Mouse (Mus musculus) spleen, embryonic (tissue): ENCODE measurements at regions not wholly inside any gene's neighbourhood (a gene's known extent, or its start where the extent isn't known, plus 50 kb on each side); places are given as distances from the start of the nearest gene placed in this dataset.

Experiments used
- CTCF ChIA-PET: fragments of 350-600 bp; sonication (Branson Sonifier 250); formaldehyde crosslinking; loops from one replicate; lab custom pipeline; 2022; lab: Charles Lee

GRCm38 (mm10) chr15:62295233-62295927 lies 1372.6 kb upstream of the A1bg start:
- CTCF ChIA-PET, result no interaction called here

- CTCF ChIA-PET, result no interaction called here
Observed at GRCm38 (mm10) chr15:62294786-62295185, 1372.0 kb upstream of the A1bg start.

GRCm38 (mm10) chr15:62292876-62293275 lies 1370.1 kb upstream of the A1bg start:
- CTCF ChIA-PET, result no interaction called here

- CTCF ChIA-PET, result no interaction called here
Observed at GRCm38 (mm10) chr15:62290687-62291086, 1367.9 kb upstream of the A1bg start.

GRCm38 (mm10) chr15:62286666-62287655 lies 1364.1 kb upstream of the A1bg start:
- CTCF ChIA-PET, result interaction anchor here (0.6 kb wide), 1 partner anchor 62 kb away, joined by 3 read pairs; no protein-coding TSS in a partner anchor

GRCm38 (mm10) chr15:62284606-62285531 lies 1362.1 kb upstream of the A1bg start:
- CTCF ChIA-PET, result no interaction called here

GRCm38 (mm10) chr15:62283661-62284429 lies 1361.0 kb upstream of the A1bg start:
- CTCF ChIA-PET, result interaction anchor here (0.5 to 0.6 kb wide), 2 partner anchors 12 to 234 kb away, joined by 3 read pairs; no protein-coding TSS in a partner anchor

GRCm38 (mm10) chr15:62282646-62283045 lies 1359.8 kb upstream of the A1bg start:
- CTCF ChIA-PET, result no interaction called here

- CTCF ChIA-PET, result interaction anchor here (0.5 kb wide), 1 partner anchor 58 kb away, joined by 3 read pairs; no protein-coding TSS in a partner anchor
Observed at GRCm38 (mm10) chr15:62282116-62282515, 1359.3 kb upstream of the A1bg start.

GRCm38 (mm10) chr15:62279526-62279925 lies 1356.7 kb upstream of the A1bg start:
- CTCF ChIA-PET, result no interaction called here

- CTCF ChIA-PET, result no interaction called here
Observed at GRCm38 (mm10) chr15:62274818-62275217, 1352.0 kb upstream of the A1bg start.

- CTCF ChIA-PET, result interaction anchor here (0.6 kb wide), 2 partner anchors 286 to 1196 kb away, joined by 3 to 9 read pairs; no protein-coding TSS in a partner anchor
Observed at GRCm38 (mm10) chr15:62273855-62274488, 1351.2 kb upstream of the A1bg start.

GRCm38 (mm10) chr15:62272755-62273154 lies 1349.9 kb upstream of the A1bg start:
- CTCF ChIA-PET, result no interaction called here

GRCm38 (mm10) chr15:62271428-62271827 lies 1348.6 kb upstream of the A1bg start:
- CTCF ChIA-PET, result interaction anchor here (0.6 kb wide), 2 partner anchors 12 to 101 kb away, joined by 3 to 4 read pairs; no protein-coding TSS in a partner anchor

- CTCF ChIA-PET, result no interaction called here
Observed at GRCm38 (mm10) chr15:62268189-62268588, 1345.4 kb upstream of the A1bg start.

- CTCF ChIA-PET, result interaction anchor here (1.0 kb wide), 1 partner anchor 281 kb away, joined by 5 read pairs; no protein-coding TSS in a partner anchor
Observed at GRCm38 (mm10) chr15:62267536-62267935, 1344.7 kb upstream of the A1bg start.

GRCm38 (mm10) chr15:62266025-62266424 lies 1343.2 kb upstream of the A1bg start:
- CTCF ChIA-PET, result no interaction called here

- CTCF ChIA-PET, result no interaction called here
Observed at GRCm38 (mm10) chr15:62265484-62265937, 1342.7 kb upstream of the A1bg start.

GRCm38 (mm10) chr15:62264966-62265365 lies 1342.2 kb upstream of the A1bg start:
- CTCF ChIA-PET, result no interaction called here
